Mouse (Mus musculus) spleen, adult 2 months (tissue): ENCODE measurements around the gene Nfat5.

Experiments used
- CTCF ChIP-seq: fragments of 200-500 bp; IDR thresholded peaks from 2 replicates; pipeline ENCODE4 v1.5.1; 2011; ENCODE audit warnings: mild to moderate bottlenecking, inconsistent platforms; ENCODE audit not compliant: insufficient read depth, insufficient read length, insufficient replicate concordance; ENCODE audit errors: extremely low read depth
- POLR2A ChIP-seq: fragments of 200-500 bp; IDR thresholded peaks from 2 replicates; pipeline ENCODE4 v1.6.1; 2011; ENCODE audit warnings: low read depth, low read length, inconsistent platforms

DNA sequence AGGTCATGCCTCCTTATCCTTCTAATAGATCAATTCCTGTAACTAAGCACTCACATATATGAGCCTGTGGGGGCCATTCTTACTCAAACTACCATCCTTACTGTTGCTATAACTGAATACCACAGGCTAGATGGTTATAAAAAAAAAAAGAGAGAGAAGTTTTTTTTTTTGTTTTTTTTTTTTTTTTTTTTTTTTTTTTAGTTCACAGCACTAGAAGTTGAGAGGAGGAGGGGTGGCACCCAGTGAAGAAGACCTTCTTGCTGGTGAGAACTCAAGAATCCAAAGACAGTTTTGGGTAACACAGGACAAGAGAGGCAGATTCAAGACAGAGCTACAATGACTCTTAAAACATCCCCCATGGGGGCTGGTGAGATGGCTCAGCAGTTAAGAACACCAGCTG is 102.1 kb downstream of the Nfat5 start:
- TF ChIP-seq POLR2A = no peak
- no peak for TF ChIP-seq CTCF
